Mouse (Mus musculus): ENCODE results near the gene Tk1. TPM values are rescaled to one million over a fixed set of nuclear protein-coding genes. Genes with fewer than 3 reads are reported as not detected.
"Not testable (repeated sequence)": the region's sequence is repeated elsewhere in the genome, so short reads cannot be mapped to it uniquely, and the experiment has no call there.

Tk1 gene
- total RNA-seq, 4 experiments from 2014 or later, result 0.52 to 1.7 (median 1.2) TPM

GRCm38 (mm10) chr11:117823411-117823810 lies 2.5 kb downstream of the Tk1 start:
- no peak for DNase-seq (ENCODE audit: low spot score in 2 of 2)

- DNase-seq (ENCODE audit: low spot score in 2 of 2), result no peak
These were observed 3.1 kb downstream of the Tk1 start for GRCm38 (mm10) chr11:117822728-117823241.

GRCm38 (mm10) chr11:117821868-117822267 lies 4.0 kb downstream of the Tk1 start:
- DNase-seq (ENCODE audit: low spot score in 2 of 2), result no peak

GRCm38 (mm10) chr11:117820173-117820572 lies 5.7 kb downstream of the Tk1 start:
- no peak for DNase-seq (ENCODE audit: low spot score in 2 of 2)

GRCm38 (mm10) chr11:117819095-117819494 lies 6.8 kb downstream of the Tk1 start:
- no peak for DNase-seq (ENCODE audit: low spot score in 2 of 2)

- DNase-seq (ENCODE audit: low spot score in 2 of 2), result no peak
These were observed 9.4 kb downstream of the Tk1 start for GRCm38 (mm10) chr11:117816389-117816996.

- not testable (repeated sequence) for DNase-seq (ENCODE audit: low spot score in 2 of 2)
These were observed 10.0 kb downstream of the Tk1 start for GRCm38 (mm10) chr11:117815850-117816249.

GRCm38 (mm10) chr11:117814704-117815366 lies 11.1 kb downstream of the Tk1 start:
- no peak for DNase-seq (ENCODE audit: low spot score in 2 of 2)

- DNase-seq (ENCODE audit: low spot score in 2 of 2), result no peak
These were observed 12.0 kb downstream of the Tk1 start for GRCm38 (mm10) chr11:117813867-117814266.

GRCm38 (mm10) chr11:117810401-117811046 lies 15.4 kb downstream of the Tk1 start:
- DNase-seq (ENCODE audit: low spot score in 2 of 2), result peak in 1 of 2 experiments; percentile 65

GRCm38 (mm10) chr11:117809407-117810311 lies 16.2 kb downstream of the Tk1 start, which contains the start of the genes Gm20708 and Syngr2:
Gene Gm20708 (plus strand): TSS chr11:117809668.
Gene Syngr2 (plus strand): TSS chr11:117809668.
- DNase-seq (ENCODE audit: low spot score in 2 of 2), result no peak

GRCm38 (mm10) chr11:117806781-117807180 lies 19.1 kb downstream of the Tk1 start:
- no peak for DNase-seq (ENCODE audit: low spot score in 2 of 2)

- DNase-seq (ENCODE audit: low spot score in 2 of 2), result no peak
These were observed 22.7 kb downstream of the Tk1 start for GRCm38 (mm10) chr11:117803166-117803688.

- no peak for DNase-seq (ENCODE audit: low spot score in 2 of 2)
These were observed 24.2 kb downstream of the Tk1 start for GRCm38 (mm10) chr11:117801650-117802049.

GRCm38 (mm10) chr11:117800038-117800437 lies 25.9 kb downstream of the Tk1 start:
- no peak for DNase-seq (ENCODE audit: low spot score in 2 of 2)

- DNase-seq (ENCODE audit: low spot score in 2 of 2), result no peak
These were observed 26.7 kb downstream of the Tk1 start for GRCm38 (mm10) chr11:117799174-117799573.

- DNase-seq (ENCODE audit: low spot score in 2 of 2), result no peak
These were observed 27.7 kb downstream of the Tk1 start for GRCm38 (mm10) chr11:117798160-117798541.

GRCm38 (mm10) chr11:117797511-117798159 lies 28.3 kb downstream of the Tk1 start, which contains the start of gene 6030468B19Rik:
Gene 6030468B19Rik (plus strand): TSS chr11:117797660.
- DNase-seq (ENCODE audit: low spot score in 2 of 2), result no peak

GRCm38 (mm10) chr11:117796954-117797353 lies 28.9 kb downstream of the Tk1 start:
- no peak for DNase-seq (ENCODE audit: low spot score in 2 of 2)

- DNase-seq (ENCODE audit: low spot score in 2 of 2), result no peak
These were observed 31.8 kb downstream of the Tk1 start for GRCm38 (mm10) chr11:117794035-117794551.

Data from left cerebral cortex, adult 8-10 months (tissue).